Mouse (Mus musculus): ENCODE data around the gene Mindy1.

GRCm38 (mm10) chr3:95281216-95282126, at the start of gene Mindy1, which contains the start of gene Prune1:
- TF ChIP-seq CTCF (IDR thresholded peaks at IDR 0.05; ENCODE audit: insufficient read depth, low read length) (no peak), POLR2A (IDR thresholded peaks at IDR 0.05; ENCODE audit: borderline replicate concordance, extremely low read depth, low read depth, low read length) (peak; percentile 54; the same call in 1 of the 2 replicates)

Measured in lung, adult 2 months (tissue).